Mouse (Mus musculus) urinary bladder, adult 18-20 months (tissue): ENCODE data around the gene Rab40c.
A peak's percentile ranks its signal among the peaks of the same experiment; 100 is the strongest.
"Not testable (repeated sequence)": the region's sequence is repeated elsewhere in the genome, so short reads cannot be mapped to it uniquely, and the experiment has no call there.

Source experiments
- DNase-seq, 2 experiments: peaks; one replicate each; pipeline ENCODE4 v3.0.0; 2022; ENCODE audit warnings: low spot score in 2 of 2, mixed read lengths in 2 of 2

Gene Rab40c

DNA sequence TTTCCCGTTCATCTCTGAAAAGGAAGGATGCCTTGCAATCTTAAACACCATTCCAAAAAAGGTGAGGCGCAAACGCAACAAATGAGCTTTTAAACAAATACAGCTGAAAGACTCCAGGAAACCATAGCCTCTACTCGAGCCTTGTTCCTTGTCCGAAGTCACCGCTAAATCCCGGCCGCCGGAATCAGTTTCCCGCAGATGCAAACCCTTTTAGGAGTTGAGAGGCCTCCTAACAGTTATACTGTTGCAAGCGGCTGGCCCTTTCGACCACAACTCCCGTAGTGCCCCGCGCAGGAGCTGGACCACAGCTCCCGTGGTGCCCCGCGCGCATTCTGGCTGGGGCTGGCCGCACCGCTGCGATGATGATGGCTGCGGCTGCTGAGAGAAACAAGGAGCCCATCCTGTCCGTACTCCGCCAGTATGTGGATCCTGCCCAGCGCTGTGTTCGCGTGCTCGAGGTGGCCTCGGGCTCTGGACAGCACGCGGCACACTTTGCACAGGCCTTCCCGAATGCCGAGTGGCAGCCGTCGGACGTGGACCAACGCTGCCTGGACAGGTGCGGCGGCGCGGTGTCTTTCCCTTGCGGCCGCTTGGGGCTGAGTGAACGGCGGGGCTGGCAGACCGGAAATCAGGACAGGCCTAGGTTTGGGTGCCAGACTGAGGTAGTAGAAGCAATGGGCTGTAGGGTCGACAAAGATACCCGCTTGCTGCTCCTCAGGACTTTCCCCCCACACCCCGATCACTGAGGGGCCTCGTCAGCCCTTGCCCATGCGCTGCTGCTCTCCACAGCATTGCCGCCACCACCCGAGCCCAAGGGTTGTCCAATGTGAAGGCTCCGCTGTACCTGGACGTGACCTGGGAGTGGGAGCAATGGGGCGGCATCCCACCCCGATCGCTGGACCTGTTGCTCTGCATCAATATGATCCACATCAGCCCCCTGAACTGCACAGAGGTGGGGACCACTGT lies 44.1 kb downstream of the Rab40c start:
- DNase-seq = peak; percentile 84

DNA sequence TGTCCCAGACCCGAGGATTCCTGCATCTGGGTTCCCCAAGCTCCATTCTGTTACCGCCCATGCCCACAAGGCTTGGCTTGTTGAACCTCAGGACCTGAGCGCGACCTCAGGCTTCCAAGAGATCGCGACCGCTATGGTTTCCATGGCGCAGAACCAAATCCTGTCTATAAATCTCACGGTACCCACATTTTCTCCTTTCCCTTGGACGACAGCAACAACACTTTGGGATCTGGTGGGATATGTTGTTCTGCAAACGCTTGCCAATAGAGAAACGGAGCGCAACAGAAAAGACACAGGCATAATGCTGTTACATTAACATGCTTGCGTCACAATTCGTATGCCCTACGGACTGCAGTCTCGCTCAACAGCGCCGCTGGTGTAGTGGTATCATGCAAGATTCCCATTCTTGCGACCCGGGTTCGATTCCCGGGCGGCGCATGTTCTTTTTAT lies 44.8 kb downstream of the Rab40c start, which contains the start of gene Mettl26:
Gene Mettl26 (plus strand): TSS at position 354 of the 450 bp plus-strand sequence.
- DNase-seq = peak; percentile 91 to 95

DNA sequence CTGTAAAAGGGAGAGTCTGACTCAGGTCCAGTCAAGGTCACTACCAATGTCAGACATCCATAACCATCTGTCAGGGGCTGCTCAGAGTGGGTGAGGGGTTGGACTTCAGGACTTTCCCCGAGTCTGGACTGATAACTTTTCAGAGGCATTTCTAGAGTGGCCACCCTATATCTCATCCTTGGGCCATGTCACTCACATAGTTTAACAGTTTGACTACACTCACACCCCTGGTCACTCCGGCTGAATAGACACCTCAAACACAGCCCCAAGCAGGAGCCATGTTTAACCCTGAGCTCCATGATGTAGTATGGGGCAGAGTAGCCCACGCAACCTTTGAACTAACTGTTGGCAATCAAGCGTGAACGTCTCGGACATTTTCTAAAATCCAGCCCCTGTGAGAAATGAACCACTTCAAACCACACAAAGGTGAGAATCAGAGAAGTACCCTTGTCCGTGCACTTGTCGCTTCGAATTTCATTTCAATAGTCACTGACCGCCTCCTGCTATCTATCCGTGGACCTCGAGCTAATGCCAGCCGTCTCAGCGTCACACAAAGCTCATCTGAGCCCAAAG lies 45.3 kb downstream of the Rab40c start:
- no peak for DNase-seq

DNA sequence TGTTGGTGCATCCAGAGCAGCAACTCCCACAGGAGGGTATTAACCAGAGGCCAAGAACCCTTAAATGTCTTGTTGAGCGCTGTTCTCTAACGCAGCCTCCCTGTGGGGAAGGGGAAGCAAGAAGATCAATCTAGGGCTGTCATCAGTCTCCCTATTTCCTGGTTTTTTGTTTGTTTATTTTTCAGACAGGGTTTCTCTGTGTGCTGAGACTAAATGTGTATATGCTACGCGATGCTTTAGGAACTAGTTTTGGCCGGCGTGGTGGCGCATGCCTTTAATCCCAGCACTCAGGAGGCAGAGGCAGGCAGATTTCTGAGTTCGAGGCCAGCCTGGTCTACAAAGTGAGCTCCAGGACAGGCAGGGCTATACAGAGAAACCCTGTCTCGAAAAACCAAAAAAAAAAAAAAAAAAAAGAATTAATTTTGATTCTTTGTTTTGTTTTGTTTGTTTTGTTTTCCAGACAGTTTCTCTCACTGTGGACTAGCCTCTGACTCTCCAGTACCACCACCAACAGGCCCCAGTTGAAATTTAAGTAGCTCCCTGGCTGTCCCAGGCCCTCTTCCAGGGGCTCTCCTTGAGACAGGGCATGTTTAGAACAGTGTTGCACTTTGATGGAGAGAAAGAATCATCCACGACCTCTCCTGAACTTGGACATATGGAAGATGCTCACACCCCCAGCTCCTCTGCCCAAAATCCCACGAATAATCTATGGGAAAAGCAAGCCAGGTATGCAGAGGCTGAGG lies 46.0 kb downstream of the Rab40c start:
- DNase-seq = no peak

DNA sequence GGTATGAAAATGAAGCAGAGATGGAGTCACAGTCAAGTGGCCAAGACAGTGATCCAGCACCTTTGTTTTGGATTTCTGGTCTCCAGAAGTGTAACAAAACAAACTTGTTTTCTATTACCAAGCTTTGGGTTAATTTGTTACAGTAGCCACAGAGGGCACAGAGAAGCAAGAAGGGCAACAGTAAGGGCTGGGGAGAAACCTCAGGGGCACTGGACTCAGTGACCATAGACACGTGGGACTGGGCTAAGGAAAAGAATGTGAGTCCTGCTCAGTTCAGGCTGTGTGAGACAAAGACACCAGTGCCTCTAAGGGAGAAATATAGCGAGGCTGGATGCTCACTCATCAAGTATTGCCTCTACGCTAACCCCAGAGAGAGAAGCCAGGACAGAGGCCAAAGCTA lies 46.9 kb downstream of the Rab40c start:
- DNase-seq = no peak

DNA sequence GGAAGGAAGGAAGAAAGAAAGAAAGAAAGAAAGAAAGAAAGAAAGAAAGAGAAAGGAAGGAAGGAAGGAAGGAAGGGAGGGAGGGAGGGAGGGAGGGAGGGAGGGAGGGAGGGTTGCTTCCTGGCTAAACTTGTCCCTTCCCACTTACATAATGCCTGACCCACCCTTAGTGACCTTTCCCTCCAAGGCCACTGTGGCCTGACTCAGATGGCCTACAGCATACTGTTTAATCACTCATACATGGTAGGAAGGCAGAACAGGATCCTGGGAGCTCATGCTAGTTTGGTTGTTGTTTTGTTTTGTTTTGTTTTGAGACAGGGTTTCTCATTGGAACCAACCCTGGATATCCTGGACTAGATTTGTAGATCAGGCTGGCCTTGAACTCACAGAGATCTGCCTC lies 48.0 kb downstream of the Rab40c start:
- DNase-seq = not testable (repeated sequence)

DNA sequence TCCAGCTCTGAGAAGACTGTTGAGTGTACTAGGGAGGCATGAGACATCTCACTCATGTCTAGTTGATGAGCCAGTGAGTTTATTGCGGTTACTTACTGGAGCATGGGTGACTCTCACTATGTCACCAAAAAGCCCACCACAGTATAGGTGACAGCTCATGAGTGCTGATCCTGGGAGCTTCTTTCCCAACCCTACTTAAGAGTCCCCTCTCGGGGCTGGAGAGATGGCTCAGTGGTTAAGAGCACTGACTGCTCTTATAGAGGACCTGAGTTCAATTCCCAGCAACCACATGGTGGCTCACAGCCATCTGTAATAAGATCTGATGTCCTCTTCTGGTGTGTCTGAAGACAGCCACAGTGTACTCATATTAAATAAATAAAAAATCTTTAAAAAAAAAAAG lies 49.6 kb downstream of the Rab40c start:
- no peak for DNase-seq

DNA sequence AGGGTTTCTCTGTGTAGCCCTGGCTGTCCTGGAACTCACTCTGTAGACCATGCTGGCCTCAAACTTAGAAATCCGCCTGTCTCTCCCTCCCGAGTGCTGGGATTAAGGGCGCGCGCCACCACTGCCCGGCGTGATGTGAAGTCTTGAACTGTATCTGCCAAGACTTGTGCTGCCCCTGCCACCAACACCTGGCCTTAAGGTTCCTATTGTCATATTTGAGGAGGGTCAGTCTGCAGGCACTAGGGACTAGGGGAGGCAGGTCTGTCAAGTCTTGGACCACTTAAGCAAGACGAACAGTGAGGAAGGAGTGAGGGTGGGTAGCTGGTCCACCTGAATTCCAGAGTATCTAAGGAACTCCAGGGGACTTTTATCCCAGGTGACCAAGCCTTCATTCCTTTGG lies 50.0 kb downstream of the Rab40c start:
- DNase-seq = no peak

DNA sequence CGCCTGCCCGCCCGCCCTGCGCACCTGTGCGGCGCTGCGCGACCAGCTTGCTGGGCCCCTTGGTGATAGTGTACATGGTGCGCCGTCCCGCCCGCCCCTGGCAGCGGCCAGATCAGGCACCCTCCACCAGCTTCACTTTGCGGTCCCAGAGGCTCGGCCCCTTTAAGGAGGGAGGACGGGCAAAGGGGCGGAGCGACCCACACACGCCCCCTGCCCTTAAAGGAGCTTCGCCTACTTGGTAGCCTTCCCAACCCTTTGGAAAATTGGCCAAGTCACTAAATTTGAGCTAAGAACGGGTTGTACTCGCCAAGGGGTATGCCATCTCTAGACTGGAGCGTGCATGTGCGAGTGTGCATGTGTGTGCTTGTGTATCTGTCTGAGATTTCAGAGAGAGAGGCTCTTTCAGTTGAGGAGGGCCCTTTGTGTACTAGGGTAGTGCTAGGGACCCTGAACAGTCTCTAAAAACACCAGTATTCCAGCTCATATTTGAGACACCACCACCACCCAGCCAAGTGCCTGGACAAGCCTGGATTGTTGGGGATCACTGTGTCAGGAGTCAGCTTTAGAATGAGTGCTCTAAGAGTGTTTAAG lies 50.8 kb downstream of the Rab40c start, which contains the start of gene Mcrip2:
Gene Mcrip2 (minus strand): TSS at position 164 of the 591 bp plus-strand sequence.
- DNase-seq = peak; percentile 75 to 84

DNA sequence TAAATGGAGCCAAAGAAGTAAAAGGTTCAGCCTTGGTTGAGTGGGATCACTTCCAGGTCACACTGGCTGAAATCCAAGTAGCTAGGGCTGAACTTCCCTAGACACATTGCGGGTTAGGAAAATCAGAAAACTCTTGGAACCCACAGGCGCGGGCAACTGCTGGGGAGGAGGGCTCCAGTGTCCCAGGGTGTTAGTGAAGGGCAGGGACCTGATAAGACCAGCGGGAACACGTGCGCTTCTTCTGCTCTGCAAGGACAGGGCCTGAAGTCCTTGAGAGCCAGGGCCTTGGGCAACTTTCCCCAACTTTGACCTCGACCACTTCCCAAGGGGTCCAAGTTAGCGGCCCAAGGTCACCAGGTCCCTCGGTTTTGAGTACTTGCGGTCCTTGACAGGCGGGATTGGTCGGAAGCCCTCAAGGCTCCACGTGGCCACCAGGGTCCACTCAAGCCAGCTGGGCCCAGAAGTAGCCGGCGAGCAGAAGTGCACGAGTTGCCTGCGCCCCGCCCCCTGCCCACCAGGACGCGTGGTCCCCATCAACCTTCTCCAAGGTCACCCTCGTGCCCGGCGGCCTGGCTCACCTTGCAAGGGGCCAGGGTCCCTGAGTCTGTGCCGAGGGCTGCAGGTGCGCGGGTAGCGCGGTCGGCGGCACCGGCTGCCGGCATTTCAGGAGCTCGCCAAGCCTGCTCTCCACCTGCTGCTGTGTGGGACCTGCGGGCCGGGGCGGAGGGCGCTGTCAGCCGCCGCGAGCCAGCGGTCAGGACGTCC lies 51.5 kb downstream of the Rab40c start:
- DNase-seq = peak in 1 of 2 experiments; percentile 25

DNA sequence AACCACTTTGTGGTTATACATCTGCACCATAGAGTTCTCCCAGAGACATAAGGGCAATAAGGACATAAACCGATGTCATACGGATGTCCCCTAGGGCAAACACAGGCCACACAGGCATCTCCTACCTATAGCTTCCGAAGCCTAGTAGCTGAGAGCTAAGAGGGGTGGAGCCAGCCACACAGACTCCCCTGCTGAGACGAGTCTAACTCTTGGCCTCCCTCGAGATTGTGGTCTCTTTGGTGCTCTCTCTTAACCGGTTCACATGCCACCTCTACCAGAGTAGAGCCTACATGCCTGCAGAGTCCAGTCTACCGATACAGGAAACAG lies 52.1 kb downstream of the Rab40c start:
- no peak for DNase-seq

DNA sequence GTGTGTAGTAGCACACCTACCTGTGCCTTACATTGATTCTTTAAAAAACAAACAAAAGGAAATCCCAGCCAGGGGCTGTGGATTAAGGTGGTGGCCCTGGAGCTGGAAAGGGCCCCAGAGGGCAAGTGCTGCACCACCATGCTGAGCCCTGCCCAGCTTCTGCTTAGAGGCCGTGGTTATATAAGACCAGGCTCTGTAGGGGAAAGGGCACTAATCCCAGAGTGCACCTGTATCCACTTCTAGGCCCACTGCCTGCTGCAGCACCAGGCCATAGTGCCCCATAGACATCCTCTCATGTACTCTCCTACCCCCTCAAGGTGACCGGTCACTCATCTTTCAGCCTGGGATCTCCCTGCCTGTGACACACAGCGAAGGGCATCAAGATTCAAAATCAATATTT lies 53.4 kb downstream of the Rab40c start:
- DNase-seq = no peak

DNA sequence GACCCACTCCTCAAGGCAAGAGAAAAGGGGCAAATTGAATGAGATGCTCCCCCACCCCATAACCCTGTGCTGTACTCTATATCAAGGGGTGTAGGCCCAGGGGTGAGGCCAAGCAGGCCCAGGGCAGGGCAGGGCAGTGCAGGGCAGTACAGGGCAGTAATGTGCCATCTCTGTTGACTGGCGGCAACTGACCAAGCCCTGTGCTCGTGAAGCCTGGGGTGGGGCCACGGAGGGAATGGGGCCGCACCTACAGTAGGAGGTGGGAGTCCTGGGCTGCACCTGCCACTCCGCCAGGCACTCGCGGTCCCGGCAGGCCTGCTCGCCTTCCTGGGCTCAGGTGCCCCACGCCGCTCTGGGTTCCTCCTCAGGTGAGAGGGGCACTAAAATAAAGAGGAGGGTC lies 54.2 kb downstream of the Rab40c start:
- DNase-seq = no peak

DNA sequence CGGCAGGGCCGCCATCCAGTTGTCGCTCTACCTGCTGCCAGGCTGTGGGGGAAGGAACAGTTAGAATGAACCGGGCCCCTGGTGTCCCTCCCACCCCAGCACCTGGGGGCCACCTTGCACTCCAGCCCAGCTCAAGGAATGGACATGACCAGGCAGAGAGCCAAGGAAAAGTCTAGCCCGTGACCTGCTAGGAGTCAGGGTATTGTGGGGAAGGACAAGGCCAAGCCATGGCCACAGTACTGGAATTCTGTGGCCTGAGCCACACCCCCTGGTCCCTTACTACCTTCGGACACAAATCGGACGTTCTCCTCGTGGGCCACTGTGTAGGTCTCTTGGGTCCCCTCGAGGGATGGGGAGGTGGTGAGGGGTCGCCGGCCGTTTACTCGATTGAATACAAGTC lies 55.2 kb downstream of the Rab40c start:
- DNase-seq = no peak

DNA sequence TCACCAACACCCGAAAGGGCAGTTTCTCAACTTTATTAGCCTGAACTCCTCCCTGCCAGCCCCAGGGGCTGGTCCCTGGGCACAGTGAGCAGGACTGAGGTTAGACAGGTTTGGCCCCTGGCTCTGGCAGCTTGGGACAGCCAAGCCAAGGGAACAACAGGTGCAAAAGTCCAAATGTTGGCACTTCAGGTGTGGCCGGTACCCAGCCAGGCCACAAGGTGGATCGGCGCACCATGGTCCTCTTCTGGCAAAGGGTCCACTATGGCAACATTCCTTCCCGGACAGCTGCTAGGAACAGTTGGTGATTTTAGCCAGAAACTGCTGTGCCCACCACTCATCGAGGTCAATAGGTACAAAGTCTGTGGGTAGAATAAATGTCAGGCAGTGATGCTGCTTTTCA lies 55.8 kb downstream of the Rab40c start:
- DNase-seq = no peak

DNA sequence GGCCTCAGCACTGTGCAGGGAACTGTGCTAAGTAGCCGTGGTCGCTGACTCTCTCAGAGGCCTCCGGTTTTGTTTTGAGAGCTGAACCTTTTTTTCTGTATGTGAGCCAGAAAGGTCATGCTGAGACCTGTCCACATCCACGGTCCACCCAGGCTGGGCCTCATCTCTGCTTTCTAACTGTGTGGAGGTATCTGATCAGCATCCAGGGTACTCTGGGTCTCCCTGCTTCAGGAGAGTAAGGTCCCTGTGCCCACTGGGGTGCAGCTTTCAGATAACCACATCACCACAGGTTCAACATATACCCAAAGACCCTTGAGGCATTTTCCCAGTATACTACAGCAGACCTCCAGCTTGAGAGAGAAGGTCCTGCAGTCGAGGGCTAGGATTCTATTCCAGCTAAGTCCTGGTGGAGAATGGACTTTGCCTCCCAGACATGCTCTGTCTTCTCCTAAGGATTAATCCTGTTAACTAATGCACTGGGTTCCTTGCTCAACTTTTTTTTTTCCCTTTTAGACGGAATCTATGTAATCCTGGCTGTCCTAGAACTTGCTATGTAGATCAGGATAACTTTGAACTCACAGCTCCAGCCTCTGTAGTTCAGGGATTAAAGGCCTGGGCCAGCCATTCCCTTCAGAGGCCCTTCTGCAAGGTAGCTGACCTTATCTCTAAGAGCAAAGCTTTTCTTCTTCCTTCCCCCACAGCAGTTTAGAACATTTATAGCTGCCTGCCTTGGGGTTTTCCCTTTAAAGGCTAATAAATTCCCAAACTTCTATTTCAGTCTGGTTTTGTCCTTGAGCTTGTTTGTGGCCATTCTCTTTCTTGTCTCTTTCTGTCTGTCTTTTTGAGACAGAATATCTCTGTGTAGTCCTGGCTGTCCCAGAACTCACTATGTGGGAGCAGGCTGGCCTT lies 57.6 kb downstream of the Rab40c start:
- DNase-seq = no peak

DNA sequence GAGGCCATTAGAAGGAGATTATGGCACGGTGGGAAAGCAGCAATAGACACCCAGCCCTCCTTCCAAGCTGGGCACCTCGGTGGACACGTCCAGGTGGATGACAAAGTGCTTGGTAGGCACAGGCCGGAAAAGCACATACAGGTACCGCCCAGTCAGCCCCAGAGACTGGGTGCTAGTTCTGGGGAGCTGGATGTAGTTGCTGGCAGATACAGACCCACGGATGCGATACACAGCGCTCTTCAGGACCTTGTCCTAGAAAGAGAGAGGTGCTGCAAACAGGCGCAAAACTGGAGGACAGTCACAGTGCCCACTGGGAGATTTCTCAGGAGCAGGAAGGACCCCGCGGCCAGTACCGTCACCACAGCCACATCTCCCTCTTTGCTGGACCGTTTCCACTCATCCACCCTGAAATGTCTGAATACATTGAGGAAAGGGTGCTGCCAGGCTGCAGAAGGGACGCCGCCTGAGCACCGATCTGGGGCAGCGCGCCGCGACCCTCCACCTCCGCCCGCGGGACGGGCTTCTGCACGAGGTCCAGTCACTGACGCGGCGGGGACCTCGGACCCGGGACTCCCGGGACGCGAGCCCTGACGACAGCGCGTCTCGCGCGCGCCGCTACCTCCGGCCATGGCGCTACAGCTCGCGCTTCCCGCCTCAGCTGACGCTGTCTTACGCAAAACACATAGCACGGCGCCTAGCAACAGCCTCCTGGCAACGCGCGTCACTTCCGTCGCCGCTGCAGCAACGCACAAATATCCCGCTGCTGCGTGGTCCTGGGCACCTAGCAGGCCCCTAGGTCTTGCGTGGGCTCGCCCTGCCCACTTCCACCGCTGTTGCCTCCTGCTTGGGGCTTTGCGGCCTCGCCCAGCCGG lies 58.5 kb downstream of the Rab40c start, which contains the start of gene Wdr90:
Gene Wdr90 (minus strand): TSS at position 670 of the 872 bp plus-strand sequence.
- DNase-seq = peak; percentile 83 to 85

DNA sequence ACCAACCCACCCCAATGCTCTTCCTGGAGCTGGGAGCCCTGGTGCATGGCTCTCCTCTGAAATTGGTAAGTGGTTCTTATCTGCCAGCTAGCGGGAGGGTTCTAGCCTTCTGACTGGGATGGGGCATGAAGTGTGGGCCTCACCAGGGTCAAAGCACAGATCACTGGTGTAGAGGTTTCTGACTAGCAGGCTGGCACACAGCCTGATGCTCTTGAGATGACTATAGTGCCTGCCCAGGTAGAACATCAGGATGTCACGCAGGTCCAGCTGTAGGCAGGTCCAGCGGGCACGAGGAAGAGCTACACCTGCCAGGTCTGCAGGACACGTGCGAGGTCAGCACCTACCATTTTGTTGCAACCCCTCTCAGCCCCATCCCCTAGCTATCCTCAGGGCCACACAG lies 59.3 kb downstream of the Rab40c start:
- no peak for DNase-seq

DNA sequence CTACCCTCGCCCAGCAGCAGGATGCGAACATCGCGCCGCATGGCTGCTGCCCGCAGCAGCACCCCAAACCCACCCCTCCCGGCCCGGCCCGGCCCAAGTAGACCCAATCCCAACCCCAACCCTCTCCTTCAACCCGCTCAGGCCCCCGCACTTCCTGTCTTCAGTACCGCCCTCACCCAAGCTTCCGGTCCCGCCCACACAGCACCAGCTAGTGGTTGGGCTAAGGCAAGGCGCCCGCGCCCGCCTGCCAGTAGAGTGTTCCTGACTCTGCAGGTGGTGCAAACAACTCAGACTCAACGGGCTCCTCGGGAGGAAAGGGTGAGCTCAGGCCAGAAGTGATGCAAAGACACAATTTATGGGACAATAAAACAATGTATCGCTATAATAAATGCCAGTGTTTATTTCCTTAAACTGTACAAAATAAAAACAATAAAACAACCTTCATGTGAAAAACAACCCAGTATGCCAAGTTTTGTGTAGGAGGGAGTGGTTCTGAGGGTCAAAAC lies 75.1 kb downstream of the Rab40c start, which contains the start of gene Rhot2:
Gene Rhot2 (minus strand): TSS at position 456 of the 506 bp plus-strand sequence.
- DNase-seq = peak; percentile 93
